Mouse (Mus musculus): ENCODE measurements around the gene Rnf150. TPM values are rescaled to one million over a fixed set of nuclear protein-coding genes. Genes with fewer than 3 reads are reported as not detected.

Rnf150 gene
- polyA plus RNA-seq (2017; shearing (Covaris generic)), result 0.05 TPM

GRCm38 (mm10) chr8:82863041-82863744 lies at the start of gene Rnf150:
Gene Rnf150 (plus strand): TSS chr8:82863356.

Other genes starting within 250 kb of the Rnf150 start
- 115 TPM for gene Zfp330, start 89.2 kb upstream of the Rnf150 start, polyA plus RNA-seq (2017; shearing (Covaris generic))